Mouse (Mus musculus) olfactory bulb, adult 2 months (tissue): ENCODE measurements at regions not wholly inside any gene's neighbourhood (a gene's known extent, or its start where the extent isn't known, plus 50 kb on each side); places are given as distances from the start of the nearest gene placed in this dataset.

Experiments
- CTCF ChIP-seq: fragments of 200-500 bp; IDR thresholded peaks from 2 replicates; pipeline ENCODE4 v1.5.1; 2012; ENCODE audit warnings: low read depth, mild to moderate bottlenecking, low read length, moderate library complexity; ENCODE audit not compliant: insufficient read depth
- POLR2A ChIP-seq: fragments of 200-500 bp; IDR thresholded peaks from 2 replicates; pipeline ENCODE4 v1.6.1; 2012; ENCODE audit warnings: mild to moderate bottlenecking, low read depth, low read length, moderate library complexity; ENCODE audit not compliant: insufficient read depth

DNA sequence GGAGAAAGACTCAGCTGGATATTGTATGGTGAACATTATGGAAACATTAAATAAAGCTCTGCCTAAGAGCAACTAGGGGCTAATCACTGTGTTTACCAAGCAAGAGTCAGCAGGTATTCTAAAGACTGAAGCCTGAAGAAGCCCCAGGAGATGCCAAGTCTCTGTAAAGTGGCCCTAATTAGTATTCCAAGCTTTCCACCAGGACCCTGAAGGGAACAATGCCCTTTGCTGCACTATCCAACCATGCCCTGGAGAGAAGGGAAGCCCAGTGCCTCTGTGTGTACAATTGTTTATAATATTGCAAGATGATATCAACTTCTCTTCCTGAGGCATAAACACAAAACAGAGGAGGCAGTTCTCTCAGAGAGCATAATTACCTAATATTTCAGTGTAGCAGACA lies 251.3 kb upstream of the Fam49a start:
- TF ChIP-seq CTCF, result no peak
- TF ChIP-seq POLR2A, result no peak
